Mouse (Mus musculus) adipocyte (in vitro differentiated cells): Measurements from ENCODE around the gene Trmt61a.
"Not testable (repeated sequence)": the region's sequence is repeated elsewhere in the genome, so short reads cannot be mapped to it uniquely, and the experiment has no call there.

Source experiments
- DNase-seq: peaks from one replicate; pipeline ENCODE4 v3.0.0-alpha.2; 2016; ENCODE audit warnings: low spot score

The Trmt61a gene

GRCm38 (mm10) chr12:111677882-111678669 is at the start of gene Trmt61a:
Trmt61a (plus strand) TSS chr12:111678105.
- DNase-seq: peak; percentile 97

- peak; percentile 68 for DNase-seq
These were observed 29.8 kb upstream of the Trmt61a start for GRCm38 (mm10) chr12:111648061-111648645.

- no peak for DNase-seq
These were observed 25.0 kb upstream of the Trmt61a start for GRCm38 (mm10) chr12:111652953-111653352.

- DNase-seq: peak; percentile 75
These were observed 24.5 kb upstream of the Trmt61a start for GRCm38 (mm10) chr12:111653434-111653833.

GRCm38 (mm10) chr12:111655695-111656094 is 22.2 kb upstream of the Trmt61a start:
- no peak for DNase-seq

- no peak for DNase-seq
These were observed 18.6 kb upstream of the Trmt61a start for GRCm38 (mm10) chr12:111659331-111659730.

- peak; percentile 15 for DNase-seq
These were observed 17.3 kb upstream of the Trmt61a start for GRCm38 (mm10) chr12:111660628-111661027.

- not testable (repeated sequence) for DNase-seq
These were observed 16.4 kb upstream of the Trmt61a start for GRCm38 (mm10) chr12:111661554-111661953.

GRCm38 (mm10) chr12:111663228-111664143 is 14.4 kb upstream of the Trmt61a start:
- DNase-seq: no peak

- no peak for DNase-seq
These were observed 13.7 kb upstream of the Trmt61a start for GRCm38 (mm10) chr12:111664144-111664634.

- no peak for DNase-seq
These were observed 12.6 kb upstream of the Trmt61a start for GRCm38 (mm10) chr12:111665041-111665880.

GRCm38 (mm10) chr12:111666380-111666779 is 11.5 kb upstream of the Trmt61a start:
- no peak for DNase-seq

GRCm38 (mm10) chr12:111667421-111667820 is 10.5 kb upstream of the Trmt61a start:
- DNase-seq: no peak

GRCm38 (mm10) chr12:111668457-111668912 is 9.4 kb upstream of the Trmt61a start:
- peak; percentile 99 for DNase-seq

- peak; percentile 90 for DNase-seq
These were observed 8.7 kb upstream of the Trmt61a start for GRCm38 (mm10) chr12:111669000-111669788.

- DNase-seq: no peak
These were observed 7.9 kb upstream of the Trmt61a start for GRCm38 (mm10) chr12:111669961-111670360.

- DNase-seq: no peak
These were observed 7.4 kb upstream of the Trmt61a start for GRCm38 (mm10) chr12:111670371-111670971.

- DNase-seq: no peak
These were observed 6.9 kb upstream of the Trmt61a start for GRCm38 (mm10) chr12:111670976-111671375.

GRCm38 (mm10) chr12:111671431-111671902 is 6.4 kb upstream of the Trmt61a start:
- no peak for DNase-seq

GRCm38 (mm10) chr12:111672176-111672575 is 5.7 kb upstream of the Trmt61a start, which contains the start of gene Ckb:
Ckb (minus strand) TSS chr12:111672338.
- DNase-seq: no peak
